Mouse (Mus musculus) lung, embryonic 16.5 days (tissue): Measurements from ENCODE around the gene Mapk6. TPM values are rescaled to one million over a fixed set of nuclear protein-coding genes. Genes with fewer than 3 reads are reported as not detected.
A peak's percentile ranks its signal among the peaks of the same experiment; 100 is the strongest.

ENCODE experiments used
- ATAC-seq: fragments of 200-750 bp; cut with Nextera tagmentation; 2 replicates; pipeline ENCODE4 v1.8.0; 2017; ENCODE audit warnings: low read depth, mild to moderate bottlenecking, moderate library complexity
- H3K27ac ChIP-seq: fragments of 300-500 bp; sonication (generic); 2 replicates; pipeline ENCODE4 v1.5.1; 2014; ENCODE audit warnings: mild to moderate bottlenecking, control low read depth, low read length
- H3K27me3 ChIP-seq: fragments of 300-500 bp; sonication (generic); 2 replicates; pipeline ENCODE4 v1.6.1; 2014; ENCODE audit warnings: low read depth, low read length, mixed read lengths; ENCODE audit not compliant: control insufficient read depth, insufficient read depth
- H3K36me3 ChIP-seq: fragments of 300-500 bp; sonication (generic); 2 replicates; pipeline ENCODE4 v1.6.1; 2014; ENCODE audit warnings: low read length; ENCODE audit not compliant: control insufficient read depth, insufficient read depth
- H3K4me1 ChIP-seq: fragments of 300-500 bp; sonication (generic); replicated peaks from 2 replicates; pipeline ENCODE4 v1.6.1; 2014; ENCODE audit warnings: low read length, mixed read lengths; ENCODE audit not compliant: control insufficient read depth, insufficient read depth
- H3K4me2 ChIP-seq: fragments of 300-500 bp; sonication (generic); 2 replicates; pipeline ENCODE4 v1.6.1; 2014; ENCODE audit warnings: low read depth, low read length, control low read depth
- H3K4me3 ChIP-seq: fragments of 300-500 bp; sonication (generic); 2 replicates; pipeline ENCODE4 v1.5.1; 2014; ENCODE audit warnings: mild to moderate bottlenecking, low read length, control low read depth
- H3K9ac ChIP-seq: fragments of 300-500 bp; sonication (generic); 2 replicates; pipeline ENCODE4 v1.6.1; 2014; ENCODE audit warnings: low read length, control low read depth
- H3K9me3 ChIP-seq: fragments of 300-500 bp; sonication (generic); 2 replicates; pipeline ENCODE4 v1.6.1; 2016; ENCODE audit warnings: low read length; ENCODE audit not compliant: control insufficient read depth
- WGBS: fragments of 180-500 bp; shearing (Covaris S2); extraction: QIAGEN DNeasy Blood & Tissue Kit; methylation state at CpG from one replicate; pipeline ENCODE4 v1.1.7; 2014; 5-methylcytosine and 5-hydroxymethylcytosine counted together
- polyA plus RNA-seq: library from polyadenylated mRNA; unstranded; fragments of >200 nt; fragmentation: Nextera tagmentation; extraction: Ambion mirVana; gene quantifications from 2 replicates; pipeline ENCODE4 v1.2.1, GENCODE M21; 2015

Mapk6 gene
- polyA plus RNA-seq, 1 experiment from 2014 or later = 47.4 TPM

GRCm38 (mm10) chr9:75410868-75411487, 1.2 kb upstream of the Mapk6 start:
- Histone ChIP-seq H3K36me3 (no peaks in the 10 kb centered on the region), H3K4me3 (no peak overlapping the region; the same call in 1 of the 2 replicates), H3K9me3 (no peaks in the 10 kb centered on the region), H3K27me3 (no peaks in the 10 kb centered on the region), H3K4me1 (peaks cover 23% of the 10 kb centered on the region), H3K4me2 (no peak overlapping the region), H3K27ac (0 out of 2 replicates have a peak overlapping the region, but pooled peaks have one; percentile 98), H3K9ac (peak overlapping the region; percentile 97)
- 82% methylated on average over 6 of the region's 6 CpGs for WGBS
- ATAC-seq = no peak

- Histone ChIP-seq H3K9me3 (no peaks in the 10 kb centered on the region), H3K4me3 (peak overlapping the region; percentile 73), H3K27ac (peak overlapping the region; percentile 98), H3K4me2 (peak overlapping the region; percentile 85), H3K9ac (peak overlapping the region; percentile 97), H3K36me3 (no peaks in the 10 kb centered on the region), H3K27me3 (no peaks in the 10 kb centered on the region), H3K4me1 (peaks cover 26% of the 10 kb centered on the region)
- peak; percentile 87 for ATAC-seq
- WGBS = under 1% methylated on average over 74 of the region's 90 CpGs
These were observed 564 bp downstream of the Mapk6 start for GRCm38 (mm10) chr9:75409031-75409851.

- Histone ChIP-seq H3K36me3 (no peaks in the 10 kb centered on the region), H3K27ac (peak overlapping the region; percentile 22; the same call in 1 of the 2 replicates), H3K4me2 (peak overlapping the region; percentile 85), H3K9me3 (no peaks in the 10 kb centered on the region), H3K4me1 (peaks cover 22% of the 10 kb centered on the region), H3K27me3 (no peaks in the 10 kb centered on the region), H3K4me3 (peak overlapping the region; percentile 73), H3K9ac (peak overlapping the region; percentile 97)
- WGBS = 4% methylated on average over 11 of the region's 11 CpGs
- ATAC-seq = no peak
These were observed 1.5 kb downstream of the Mapk6 start for GRCm38 (mm10) chr9:75408204-75408826.

- 6% methylated on average over 10 of the region's 10 CpGs for WGBS
- H3K9me3 ChIP-seq = no peaks in the 10 kb centered on the region
- no peaks in the 10 kb centered on the region for H3K27me3 ChIP-seq
- peak overlapping the region; percentile 53 for H3K9ac ChIP-seq
- H3K36me3 ChIP-seq = no peaks in the 10 kb centered on the region
- peak overlapping the region; percentile 85 for H3K4me2 ChIP-seq
- H3K4me3 ChIP-seq = peak overlapping the region; percentile 31
- peak overlapping the region; percentile 22; the same call in 1 of the 2 replicates for H3K27ac ChIP-seq
- no peak for ATAC-seq
- H3K4me1 ChIP-seq = peaks cover 22% of the 10 kb centered on the region
These were observed 2.0 kb downstream of the Mapk6 start for GRCm38 (mm10) chr9:75407803-75408202.

GRCm38 (mm10) chr9:75406121-75406520, 3.7 kb downstream of the Mapk6 start:
- 79% methylated on average over 2 of the region's 2 CpGs for WGBS
- no peak for ATAC-seq
- Histone ChIP-seq H3K9me3 (no peaks in the 10 kb centered on the region), H3K4me1 (peaks cover 27% of the 10 kb centered on the region), H3K36me3 (no peaks in the 10 kb centered on the region), H3K4me3 (no peak overlapping the region), H3K9ac (no peak overlapping the region), H3K27me3 (no peaks in the 10 kb centered on the region), H3K27ac (no peak overlapping the region), H3K4me2 (no peak overlapping the region)

- H3K9me3 ChIP-seq = no peaks in the 10 kb centered on the region
- no peak overlapping the region for H3K4me3 ChIP-seq
- H3K4me2 ChIP-seq = no peak overlapping the region
- WGBS = 49% methylated on average over 3 of the region's 3 CpGs
- H3K36me3 ChIP-seq = no peaks in the 10 kb centered on the region; the same call in 1 of the 2 replicates
- no peaks in the 10 kb centered on the region for H3K27me3 ChIP-seq
- no peak overlapping the region for H3K9ac ChIP-seq
- no peak for ATAC-seq
- H3K4me1 ChIP-seq = peaks cover 21% of the 10 kb centered on the region
- H3K27ac ChIP-seq = no peak overlapping the region
These were observed 6.3 kb downstream of the Mapk6 start for GRCm38 (mm10) chr9:75403520-75403919.

GRCm38 (mm10) chr9:75401593-75402504, 8.0 kb downstream of the Mapk6 start:
- 59% methylated on average over 20 of the region's 20 CpGs for WGBS
- Histone ChIP-seq H3K4me3 (no peak overlapping the region), H3K4me2 (no peak overlapping the region), H3K36me3 (peaks cover 6% of the 10 kb centered on the region; the same call in 1 of the 2 replicates), H3K9me3 (no peaks in the 10 kb centered on the region), H3K4me1 (peaks cover 16% of the 10 kb centered on the region; the same call in 1 of the 2 replicates), H3K9ac (no peak overlapping the region), H3K27ac (no peak overlapping the region), H3K27me3 (no peaks in the 10 kb centered on the region)
- no peak for ATAC-seq

- Histone ChIP-seq H3K9ac (no peak overlapping the region), H3K27me3 (no peaks in the 10 kb centered on the region), H3K27ac (no peak overlapping the region), H3K4me2 (no peak overlapping the region), H3K4me3 (no peak overlapping the region), H3K36me3 (peaks cover 13% of the 10 kb centered on the region; the same call in 1 of the 2 replicates), H3K9me3 (no peaks in the 10 kb centered on the region), H3K4me1 (peaks cover 12% of the 10 kb centered on the region; the same call in 1 of the 2 replicates)
- ATAC-seq = no peak
- 54% methylated on average over 5 of the region's 5 CpGs for WGBS
These were observed 9.2 kb downstream of the Mapk6 start for GRCm38 (mm10) chr9:75400639-75401038.
